Mouse (Mus musculus): ENCODE data around the gene Gm14085. TPM values are rescaled to one million over a fixed set of nuclear protein-coding genes. Genes with fewer than 3 reads are reported as not detected.

Gm14085 gene
- polyA plus RNA-seq (2015; fragmentation: Nextera tagmentation; extraction: Ambion mirVana), result not detected in 2 replicates

DNA sequence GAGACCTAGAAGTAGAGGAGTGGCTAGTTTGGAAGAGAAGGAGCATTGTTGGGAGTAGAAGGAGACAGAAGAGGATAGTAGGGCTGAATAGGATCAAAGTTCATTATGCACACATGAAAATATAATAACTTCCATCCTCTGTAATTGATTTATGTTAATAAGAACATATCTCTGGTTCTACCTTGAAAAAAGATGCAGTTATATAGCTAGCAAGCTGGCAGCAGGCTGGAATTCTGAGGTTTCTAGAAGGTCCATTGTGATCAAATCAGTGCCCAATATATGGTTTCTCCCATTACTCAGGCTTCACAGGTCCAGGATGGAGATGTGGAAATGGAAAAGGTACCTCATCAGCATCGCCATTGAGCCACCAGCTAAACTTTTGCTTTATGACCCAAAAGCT, at the start of gene Gm14085:
TSS of gene Gm14085 (plus strand) at position 301 of the 400 bp plus-strand sequence.

Other genes starting within 250 kb of the Gm14085 start
- gene Duox2, start 186.5 kb upstream of the Gm14085 start, polyA plus RNA-seq (2015; fragmentation: Nextera tagmentation; extraction: Ambion mirVana), result 0.09 TPM in 1 of 2 replicates, not detected in the other
- 0.12 and 0.25 TPM in 2 replicates for gene Duoxa2, start 186.0 kb upstream of the Gm14085 start, polyA plus RNA-seq (2015; fragmentation: Nextera tagmentation; extraction: Ambion mirVana)
- 0.19 and 0.47 TPM in 2 replicates for gene Duoxa1, start 171.2 kb upstream of the Gm14085 start, polyA plus RNA-seq (2015; fragmentation: Nextera tagmentation; extraction: Ambion mirVana)
- gene Duox1, start 169.3 kb upstream of the Gm14085 start, polyA plus RNA-seq (2015; fragmentation: Nextera tagmentation; extraction: Ambion mirVana), result 0.03 and 0.06 TPM in 2 replicates
- gene Shf, start 115.8 kb upstream of the Gm14085 start, polyA plus RNA-seq (2015; fragmentation: Nextera tagmentation; extraction: Ambion mirVana), result 3.7 and 9.3 TPM in 2 replicates
- gene Slc28a2, start 58.5 kb upstream of the Gm14085 start, polyA plus RNA-seq (2015; fragmentation: Nextera tagmentation; extraction: Ambion mirVana), result 0.19 and 0.62 TPM in 2 replicates
- 18.3 and 24.4 TPM in 2 replicates for gene Gatm, start 126.4 kb downstream of the Gm14085 start, polyA plus RNA-seq (2015; fragmentation: Nextera tagmentation; extraction: Ambion mirVana)
- gene AA467197, start 152.0 kb downstream of the Gm14085 start, polyA plus RNA-seq (2015; fragmentation: Nextera tagmentation; extraction: Ambion mirVana), result 2.8 and 5.1 TPM in 2 replicates
- gene Slc30a4, start 217.7 kb downstream of the Gm14085 start, polyA plus RNA-seq (2015; fragmentation: Nextera tagmentation; extraction: Ambion mirVana), result 7.9 and 9.5 TPM in 2 replicates

Data from adrenal gland, postnatal 0 days (tissue).